Mouse (Mus musculus): ENCODE data around the gene Ugdh. TPM values are rescaled to one million over a fixed set of nuclear protein-coding genes. Genes with fewer than 3 reads are reported as not detected.

Gene Ugdh
- polyA plus RNA-seq, 1 experiment from 2014 or later = 69.9 TPM

GRCm38 (mm10) chr5:65424215-65424614 lies 11.5 kb downstream of the Ugdh start:
- Histone ChIP-seq H3K4me3 (no peak overlapping the region), H3K36me3 (peaks cover 54% of the 10 kb centered on the region), H3K9ac (no peak overlapping the region), H3K27ac (no peak overlapping the region), H3K9me3 (no peaks in the 10 kb centered on the region), H3K27me3 (replicated peaks) (no peaks in the 10 kb centered on the region), H3K4me2 (replicated peaks) (no peak overlapping the region), H3K4me1 (no peaks in the 10 kb centered on the region)
- ATAC-seq (ENCODE audit: low FRiP score, low read depth) = no peak
- 92% methylated on average over 6 of the region's 6 CpGs for WGBS

DNA sequence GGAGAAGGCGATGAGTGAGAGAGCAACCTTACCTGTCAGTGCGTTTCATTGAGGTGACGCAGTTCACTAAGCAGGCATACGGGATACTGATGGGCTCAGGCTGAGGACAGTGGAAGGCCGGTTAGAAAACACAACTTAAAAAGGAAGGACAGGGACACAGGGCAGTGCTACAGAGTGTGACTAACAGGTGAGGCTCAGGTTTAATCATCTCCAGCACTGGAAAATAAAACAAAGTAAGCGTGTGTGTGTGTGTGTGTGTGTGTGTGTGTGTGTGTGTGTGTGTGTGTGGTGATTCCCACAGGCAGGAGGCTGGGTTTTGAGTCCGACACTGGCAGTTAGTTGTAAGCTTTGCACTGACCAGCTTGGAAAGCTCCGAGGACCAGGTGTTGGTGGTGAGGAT lies 12.9 kb downstream of the Ugdh start:
- no peaks in the 10 kb centered on the region for H3K27me3 ChIP-seq (replicated peaks)
- H3K36me3 ChIP-seq = peaks cover 61% of the 10 kb centered on the region
- no peak overlapping the region for H3K9ac ChIP-seq
- H3K4me2 ChIP-seq (replicated peaks) = no peak overlapping the region
- no peaks in the 10 kb centered on the region for H3K9me3 ChIP-seq
- H3K27ac ChIP-seq = no peak overlapping the region
- no peaks in the 10 kb centered on the region for H3K4me1 ChIP-seq
- 93% methylated on average over 8 of the region's 8 CpGs for WGBS
- ATAC-seq (ENCODE audit: low FRiP score, low read depth) = no peak
- no peak overlapping the region for H3K4me3 ChIP-seq

DNA sequence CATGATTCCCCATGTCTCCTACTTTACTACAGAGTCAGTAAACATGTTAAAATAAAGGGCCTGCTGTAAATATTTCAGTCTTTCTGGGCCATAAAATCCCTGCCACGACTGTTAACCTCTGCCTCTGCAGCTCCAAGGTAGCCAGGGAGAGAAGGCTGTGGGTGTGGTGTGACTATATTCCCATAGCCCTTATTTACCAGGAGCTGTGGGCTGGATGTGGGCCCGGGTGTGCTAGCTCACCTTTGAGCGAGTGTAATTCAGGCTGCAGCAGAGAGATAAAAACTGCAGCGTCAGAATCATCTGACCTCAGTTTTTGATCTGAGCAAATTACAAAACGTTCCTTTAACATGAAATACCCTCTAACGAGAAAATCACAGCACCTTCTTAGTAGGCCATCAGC lies 14.9 kb downstream of the Ugdh start:
- no peak overlapping the region for H3K27ac ChIP-seq
- H3K9me3 ChIP-seq = no peaks in the 10 kb centered on the region
- ATAC-seq (ENCODE audit: low FRiP score, low read depth) = no peak
- 74% methylated on average over 6 of the region's 6 CpGs for WGBS
- H3K27me3 ChIP-seq (replicated peaks) = no peaks in the 10 kb centered on the region
- H3K9ac ChIP-seq = no peak overlapping the region
- H3K36me3 ChIP-seq = peaks cover 76% of the 10 kb centered on the region
- no peak overlapping the region for H3K4me3 ChIP-seq
- no peak overlapping the region for H3K4me2 ChIP-seq (replicated peaks)
- H3K4me1 ChIP-seq = peaks cover 4% of the 10 kb centered on the region; the same call in 1 of the 2 replicates

GRCm38 (mm10) chr5:65419136-65419535 lies 16.6 kb downstream of the Ugdh start:
- peaks cover 73% of the 10 kb centered on the region for H3K36me3 ChIP-seq
- ATAC-seq (ENCODE audit: low FRiP score, low read depth) = no peak
- peaks cover 7% of the 10 kb centered on the region; the same call in 1 of the 2 replicates for H3K4me1 ChIP-seq

GRCm38 (mm10) chr5:65415653-65416458 lies 19.9 kb downstream of the Ugdh start:
- no peak overlapping the region for H3K4me3 ChIP-seq
- peaks cover 61% of the 10 kb centered on the region for H3K36me3 ChIP-seq
- H3K9me3 ChIP-seq = no peaks in the 10 kb centered on the region
- no peaks in the 10 kb centered on the region for H3K27me3 ChIP-seq (replicated peaks)
- peak overlapping the region; percentile 33; the same call in 1 of the 2 replicates for H3K4me2 ChIP-seq (replicated peaks)
- WGBS = 25% methylated on average over 26 of the region's 26 CpGs
- H3K4me1 ChIP-seq = peaks cover 7% of the 10 kb centered on the region; the same call in 1 of the 2 replicates
- peak overlapping the region; percentile 38; the same call in 1 of the 2 replicates for H3K9ac ChIP-seq
- H3K27ac ChIP-seq = no peak overlapping the region
- no peak for ATAC-seq (ENCODE audit: low FRiP score, low read depth)

More at GRCm38 (mm10) chr5:65419136-65419535, 16.6 kb downstream of the Ugdh start:
- 83% methylated on average over 10 of the region's 10 CpGs for WGBS
- Histone ChIP-seq H3K9ac (no peak overlapping the region), H3K27me3 (replicated peaks) (no peaks in the 10 kb centered on the region), H3K9me3 (no peaks in the 10 kb centered on the region), H3K4me3 (no peak overlapping the region), H3K27ac (no peak overlapping the region), H3K4me2 (replicated peaks) (no peak overlapping the region)

GRCm38 (mm10) chr5:65407989-65408388 lies 27.8 kb downstream of the Ugdh start:
- no peak overlapping the region for H3K27ac ChIP-seq
- peaks cover 69% of the 10 kb centered on the region for H3K36me3 ChIP-seq
- 39% methylated on average over 12 of the region's 12 CpGs for WGBS
- ATAC-seq (ENCODE audit: low FRiP score, low read depth) = no peak
- no peaks in the 10 kb centered on the region for H3K27me3 ChIP-seq (replicated peaks)
- no peaks in the 10 kb centered on the region; the same call in 1 of the 2 replicates for H3K4me1 ChIP-seq
- H3K4me3 ChIP-seq = no peak overlapping the region
- H3K9me3 ChIP-seq = no peaks in the 10 kb centered on the region
- no peak overlapping the region for H3K9ac ChIP-seq
- no peak overlapping the region for H3K4me2 ChIP-seq (replicated peaks)

DNA sequence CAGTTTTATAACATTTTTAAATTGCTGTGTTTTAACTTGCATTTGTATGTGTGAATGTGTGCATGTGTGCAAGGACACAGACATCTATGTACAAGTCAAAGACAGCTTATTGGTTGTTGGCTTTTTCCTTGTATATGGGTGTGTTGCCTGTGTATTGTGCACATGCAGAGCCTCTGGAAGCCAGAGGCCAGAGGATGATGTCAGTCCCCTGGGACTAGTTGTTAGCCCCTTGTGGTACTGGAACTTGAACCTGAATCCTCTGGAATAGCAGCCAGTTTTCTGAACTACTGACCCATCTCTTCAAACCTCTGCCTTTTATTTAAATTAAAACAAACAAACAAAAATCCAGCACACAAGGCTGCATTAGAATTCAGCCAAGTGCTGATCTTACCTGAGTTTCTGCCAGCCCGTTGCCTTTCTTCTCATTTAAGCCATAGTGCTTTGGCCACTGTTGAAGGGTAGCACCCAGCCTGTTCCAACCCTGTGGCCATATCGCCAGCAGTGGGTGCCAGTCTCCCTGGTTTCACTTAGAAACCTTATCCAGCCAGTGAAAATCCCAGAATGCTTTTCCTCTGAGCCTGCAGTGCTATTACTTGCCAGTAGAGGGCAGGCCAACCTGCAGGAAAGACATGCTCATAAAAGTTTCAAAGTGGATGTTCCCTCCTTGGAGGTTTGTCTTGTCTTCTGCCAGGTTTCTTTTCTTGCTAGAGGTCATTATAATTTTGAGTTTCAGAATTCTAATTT lies 34.3 kb downstream of the Ugdh start:
- WGBS = 25% methylated on average over 2 of the region's 2 CpGs
- H3K27ac ChIP-seq = no peak overlapping the region
- H3K9ac ChIP-seq = no peak overlapping the region
- no peak overlapping the region for H3K4me3 ChIP-seq
- H3K9me3 ChIP-seq = no peaks in the 10 kb centered on the region
- peaks cover 68% of the 10 kb centered on the region for H3K36me3 ChIP-seq
- no peaks in the 10 kb centered on the region for H3K4me1 ChIP-seq
- H3K4me2 ChIP-seq (replicated peaks) = no peak overlapping the region
- ATAC-seq (ENCODE audit: low FRiP score, low read depth) = peak; percentile 56; the same call in 1 of the 2 replicates
- H3K27me3 ChIP-seq (replicated peaks) = no peaks in the 10 kb centered on the region

- Histone ChIP-seq H3K9me3 (no peaks in the 10 kb centered on the region), H3K4me1 (peaks cover 8% of the 10 kb centered on the region), H3K27ac (no peak overlapping the region), H3K4me2 (replicated peaks) (no peak overlapping the region), H3K4me3 (no peak overlapping the region), H3K36me3 (peaks cover 34% of the 10 kb centered on the region), H3K9ac (no peak overlapping the region), H3K27me3 (replicated peaks) (no peaks in the 10 kb centered on the region)
- no peak for ATAC-seq (ENCODE audit: low FRiP score, low read depth)
- 94% methylated on average over 7 of the region's 7 CpGs for WGBS
These were observed 41.3 kb downstream of the Ugdh start for GRCm38 (mm10) chr5:65394425-65394824.

DNA sequence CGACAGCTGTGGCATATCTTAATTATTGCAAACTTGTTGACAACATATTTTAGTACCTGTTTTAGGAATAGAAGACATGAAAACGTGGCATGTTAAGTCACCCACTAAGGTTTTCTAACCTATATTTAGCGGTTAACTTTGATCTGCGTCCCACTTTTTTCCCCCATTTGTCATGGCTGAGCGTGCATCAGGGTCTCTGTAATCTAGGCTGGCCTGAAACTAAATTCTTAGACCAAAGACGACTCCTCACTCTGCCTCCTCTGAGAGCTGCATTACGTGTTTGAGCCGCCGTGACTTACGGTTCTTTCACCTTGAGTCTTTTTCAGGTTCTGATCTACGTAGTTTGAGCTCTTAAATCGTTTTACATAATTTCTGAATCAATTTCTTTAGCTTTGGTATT lies 44.0 kb downstream of the Ugdh start:
- peak overlapping the region; percentile 97 for H3K9ac ChIP-seq
- 4% methylated on average over 12 of the region's 12 CpGs for WGBS
- no peak overlapping the region for H3K27ac ChIP-seq
- peaks cover 42% of the 10 kb centered on the region for H3K36me3 ChIP-seq
- H3K9me3 ChIP-seq = no peaks in the 10 kb centered on the region
- ATAC-seq (ENCODE audit: low FRiP score, low read depth) = peak; percentile 69
- no peaks in the 10 kb centered on the region for H3K27me3 ChIP-seq (replicated peaks)
- H3K4me3 ChIP-seq = peak overlapping the region; percentile 89
- H3K4me1 ChIP-seq = peaks cover 12% of the 10 kb centered on the region
- H3K4me2 ChIP-seq (replicated peaks) = peak overlapping the region; percentile 73

DNA sequence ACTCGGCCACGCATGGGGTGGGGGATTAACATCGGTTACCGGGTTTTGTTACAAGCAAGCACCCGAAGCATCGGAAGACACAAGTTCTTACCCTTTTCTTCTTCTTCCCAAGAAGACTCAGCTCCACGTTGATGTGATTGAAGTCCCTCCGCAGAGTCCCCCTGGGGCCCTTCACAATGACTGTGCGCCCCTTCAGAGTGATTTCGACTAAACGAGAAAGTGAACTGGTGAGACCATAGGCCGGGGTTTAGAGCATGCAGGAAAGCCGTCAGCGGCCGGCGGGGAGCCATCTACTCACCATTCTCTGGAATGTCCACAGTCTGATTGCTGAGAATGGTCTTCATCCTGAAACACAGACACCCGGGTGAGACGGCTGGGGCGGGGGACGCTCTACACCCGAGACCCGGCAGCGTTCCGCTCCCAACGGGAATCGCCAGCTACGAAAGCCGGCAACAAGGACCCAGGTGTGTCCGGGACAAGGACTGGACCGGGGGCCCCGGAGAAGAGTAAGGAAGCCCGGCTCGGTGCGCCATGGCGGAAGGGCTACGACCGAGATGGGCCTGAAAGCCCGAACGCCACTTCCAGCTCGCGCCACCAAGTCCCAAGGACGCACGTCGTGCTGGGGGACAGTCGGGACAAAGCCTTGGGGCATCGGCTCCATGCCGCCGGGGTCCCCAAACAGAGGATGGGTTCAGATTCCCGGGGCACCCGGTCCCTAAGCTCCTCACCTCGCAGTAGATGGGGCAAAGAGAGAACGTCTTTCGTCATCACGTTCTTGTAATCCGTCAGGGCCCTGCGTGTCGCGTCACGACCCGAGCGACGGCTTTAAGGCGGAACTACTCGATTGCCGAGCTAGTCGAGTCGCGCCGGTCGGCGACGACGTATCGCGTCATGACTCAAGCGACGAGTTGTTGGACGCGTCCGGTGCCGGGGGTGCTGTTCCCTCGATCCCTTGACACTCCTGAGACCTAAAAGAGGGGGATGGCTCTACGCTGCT lies 44.8 kb downstream of the Ugdh start, which contains the start of the genes Rpl9 and Lias:
Gene Rpl9, minus strand, starts transcription at position 797 of the 997 bp plus-strand sequence.
Gene Lias, plus strand, starts transcription at position 850 of the 997 bp plus-strand sequence.
- H3K4me3 ChIP-seq = peak within 1 kb of the TSS; percentile 89
- under 1% methylated on average over 83 of the region's 83 CpGs for WGBS
- H3K4me1 ChIP-seq = peaks cover 12% of the 10 kb centered on the region
- H3K9me3 ChIP-seq = no peaks in the 10 kb centered on the region
- peaks cover 37% of the 10 kb centered on the region for H3K36me3 ChIP-seq
- peak; percentile 97 for ATAC-seq (ENCODE audit: low FRiP score, low read depth)
- H3K27me3 ChIP-seq (replicated peaks) = no peaks in the 10 kb centered on the region
- peak within 1 kb of the TSS; percentile 87 for H3K4me2 ChIP-seq (replicated peaks)
- peak within 1 kb of the TSS; percentile 67; the same call in 1 of the 2 replicates for H3K27ac ChIP-seq
- H3K9ac ChIP-seq = peak within 1 kb of the TSS; percentile 97

GRCm38 (mm10) chr5:65387008-65387867 lies 48.5 kb downstream of the Ugdh start:
- WGBS = 78% methylated on average over 6 of the region's 6 CpGs
- Histone ChIP-seq H3K4me3 (no peak overlapping the region), H3K4me1 (peaks cover 12% of the 10 kb centered on the region)

More at GRCm38 (mm10) chr5:65387008-65387867, 48.5 kb downstream of the Ugdh start:
- no peak overlapping the region for H3K27ac ChIP-seq
- peaks cover 42% of the 10 kb centered on the region for H3K36me3 ChIP-seq
- no peaks in the 10 kb centered on the region for H3K27me3 ChIP-seq (replicated peaks)
- no peak overlapping the region for H3K4me2 ChIP-seq (replicated peaks)
- H3K9me3 ChIP-seq = no peaks in the 10 kb centered on the region
- H3K9ac ChIP-seq = no peak overlapping the region
- ATAC-seq (ENCODE audit: low FRiP score, low read depth) = no peak

Measured in neural tube, embryonic 12.5 days (tissue).